Mouse (Mus musculus): ENCODE measurements around the gene Srp72.
A peak's percentile ranks its signal among the peaks of the same experiment; 100 is the strongest.
"Not testable (repeated sequence)": the region's sequence is repeated elsewhere in the genome, so short reads cannot be mapped to it uniquely, and the experiment has no call there.

Srp72 gene

GRCm38 (mm10) chr5:76964651-76965050 is 9.8 kb upstream of the Srp72 start:
- peak in 1 of 2 experiments; percentile 18 for DNase-seq

- no peak for DNase-seq
Measured at GRCm38 (mm10) chr5:76969250-76969649, 5.2 kb upstream of the Srp72 start.

GRCm38 (mm10) chr5:76971115-76971514 is 3.4 kb upstream of the Srp72 start:
- not testable (repeated sequence) for DNase-seq

- no peak for DNase-seq
Measured at GRCm38 (mm10) chr5:76973488-76973887, 995 bp upstream of the Srp72 start.

- DNase-seq = no peak
Measured at GRCm38 (mm10) chr5:76974207-76974553, 303 bp upstream of the Srp72 start.

- no peak for DNase-seq
Measured at GRCm38 (mm10) chr5:76975736-76976135, 1.3 kb downstream of the Srp72 start.

- DNase-seq = no peak
Measured at GRCm38 (mm10) chr5:76984015-76984414, 9.5 kb downstream of the Srp72 start.

GRCm38 (mm10) chr5:76990789-76991188 is 16.3 kb downstream of the Srp72 start:
- no peak for DNase-seq

GRCm38 (mm10) chr5:76993174-76993814 is 18.8 kb downstream of the Srp72 start:
- no peak for DNase-seq

GRCm38 (mm10) chr5:76998416-76998815 is 23.9 kb downstream of the Srp72 start:
- no peak for DNase-seq

- DNase-seq = no peak
Measured at GRCm38 (mm10) chr5:77001192-77001591, 26.7 kb downstream of the Srp72 start.

GRCm38 (mm10) chr5:77004051-77004821 is 29.8 kb downstream of the Srp72 start, which contains the start of gene Arl9:
TSS of gene Arl9 (plus strand) at chr5:77004055.
- DNase-seq = no peak

GRCm38 (mm10) chr5:77010352-77010751 is 35.9 kb downstream of the Srp72 start:
- DNase-seq = no peak

- DNase-seq = no peak
Measured at GRCm38 (mm10) chr5:77011082-77011481, 36.6 kb downstream of the Srp72 start.

- DNase-seq = no peak
Measured at GRCm38 (mm10) chr5:77013171-77013570, 38.7 kb downstream of the Srp72 start.

- DNase-seq = peak; percentile 85 to 86
Measured at GRCm38 (mm10) chr5:77015544-77016482, 41.3 kb downstream of the Srp72 start, which contains the start of gene Thegl. TSS of gene Thegl (plus strand) at chr5:77016023.

- DNase-seq = no peak
Measured at GRCm38 (mm10) chr5:77028034-77028433, 53.6 kb downstream of the Srp72 start.

- DNase-seq = peak; percentile 54 to 64
Measured at GRCm38 (mm10) chr5:77029735-77030134, 55.3 kb downstream of the Srp72 start.

- not testable (repeated sequence) for DNase-seq
Measured at GRCm38 (mm10) chr5:77035101-77035500, 60.6 kb downstream of the Srp72 start.

- no peak for DNase-seq
Measured at GRCm38 (mm10) chr5:77038451-77038850, 64.0 kb downstream of the Srp72 start.

GRCm38 (mm10) chr5:77039391-77039790 is 64.9 kb downstream of the Srp72 start:
- DNase-seq = no peak

GRCm38 (mm10) chr5:77044362-77044761 is 69.9 kb downstream of the Srp72 start:
- no peak for DNase-seq
